Mouse (Mus musculus) thymus, postnatal 0 days (tissue): ENCODE data around the gene Zfp512b. TPM values are rescaled to one million over a fixed set of nuclear protein-coding genes. Genes with fewer than 3 reads are reported as not detected.

Experiments used
- microRNA-seq: library from miRNA; unstranded; fragments of <30 nt; microRNA quantifications from one replicate; pipeline ENCODE4, GENCODE M21; 2016; ENCODE audit warnings: borderline number of aligned reads
- polyA plus RNA-seq: library from polyadenylated mRNA; unstranded; fragments of >200 nt; fragmentation: Nextera tagmentation; extraction: Ambion mirVana; gene quantifications from 2 replicates; pipeline ENCODE4 v1.2.1, GENCODE M21; 2015

Gene Zfp512b
- polyA plus RNA-seq, 1 experiment from 2014 or later = 35.0 TPM

Small RNAs within 50 kb of the gene (microRNA-seq; reads per million reads assigned to microRNA genes)
- gene Mir7006 = not detected

Other genes with a start within 250 kb of the Zfp512b start
- gene Zgpat, start 227.9 kb downstream of the Zfp512b start, polyA plus RNA-seq = 36.4 and 37.6 TPM in 2 replicates
- gene Arfrp1, start 227.4 kb downstream of the Zfp512b start, polyA plus RNA-seq = 55.8 and 68.0 TPM in 2 replicates
- gene Lime1, start 212.7 kb downstream of the Zfp512b start, polyA plus RNA-seq = 35.7 and 40.7 TPM in 2 replicates
- gene Zbtb46, start 133.4 kb downstream of the Zfp512b start, polyA plus RNA-seq = 2.4 and 2.8 TPM in 2 replicates
- gene Abhd16b, start 99.6 kb downstream of the Zfp512b start, polyA plus RNA-seq = 0.14 TPM in 1 of 2 replicates, not detected in the other
- gene Tpd52l2, start 95.7 kb downstream of the Zfp512b start, polyA plus RNA-seq = 118 and 124 TPM in 2 replicates
- 76.1 and 86.7 TPM in 2 replicates for gene Dnajc5, start 72.3 kb downstream of the Zfp512b start, polyA plus RNA-seq
- 50.0 and 51.1 TPM in 2 replicates for gene Uckl1, start 7.9 kb downstream of the Zfp512b start, polyA plus RNA-seq
- gene Prpf6, start 935 bp downstream of the Zfp512b start, polyA plus RNA-seq = 51.7 and 55.3 TPM in 2 replicates
- gene Samd10, start 6.4 kb upstream of the Zfp512b start, polyA plus RNA-seq = 9.4 and 12.1 TPM in 2 replicates
- gene Gm29797, start 64.2 kb upstream of the Zfp512b start, polyA plus RNA-seq = 0.18 and 0.44 TPM in 2 replicates
- gene Sox18, start 78.8 kb upstream of the Zfp512b start, polyA plus RNA-seq = 13.9 and 14.1 TPM in 2 replicates
- gene Tcea2, start 87.5 kb upstream of the Zfp512b start, polyA plus RNA-seq = 8.5 and 9.8 TPM in 2 replicates
- gene Rgs19, start 101.2 kb upstream of the Zfp512b start, polyA plus RNA-seq = 80.7 and 97.8 TPM in 2 replicates
- gene Lkaaear1, start 105.6 kb upstream of the Zfp512b start, polyA plus RNA-seq = not detected in 2 replicates
- gene Oprl1, start 122.2 kb upstream of the Zfp512b start, polyA plus RNA-seq = 0.12 and 0.14 TPM in 2 replicates
- not detected in 2 replicates for gene Myt1, start 170.5 kb upstream of the Zfp512b start, polyA plus RNA-seq
- gene Pcmtd2, start 245.1 kb upstream of the Zfp512b start, polyA plus RNA-seq = 42.0 and 52.9 TPM in 2 replicates